Mouse (Mus musculus): Measurements from ENCODE around the gene Erp29.
A peak's percentile ranks its signal among the peaks of the same experiment; 100 is the strongest.

The Erp29 gene

DNA sequence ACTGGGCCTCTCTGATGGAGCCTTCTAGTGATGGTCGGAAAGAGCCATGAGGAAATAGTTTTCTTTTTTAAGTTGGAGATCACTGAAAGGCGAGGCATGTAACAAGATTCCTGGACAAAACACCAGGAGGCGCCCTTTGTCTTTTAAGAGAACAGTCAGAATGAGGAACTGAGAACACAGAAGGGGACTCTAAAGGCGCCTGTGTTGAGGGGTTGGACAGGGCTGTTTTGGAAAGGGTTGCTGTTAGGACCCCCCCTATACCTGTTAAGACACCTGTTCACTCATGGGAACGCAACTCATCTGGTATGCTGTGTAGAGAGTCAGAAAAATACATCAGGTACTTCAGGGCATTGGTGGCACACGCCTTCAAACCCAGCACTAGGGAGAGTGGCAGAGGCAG is 2.3 kb downstream of the Erp29 start:
- DNase-seq (ENCODE audit: low read depth, low spot score) = peak; percentile 88

DNA sequence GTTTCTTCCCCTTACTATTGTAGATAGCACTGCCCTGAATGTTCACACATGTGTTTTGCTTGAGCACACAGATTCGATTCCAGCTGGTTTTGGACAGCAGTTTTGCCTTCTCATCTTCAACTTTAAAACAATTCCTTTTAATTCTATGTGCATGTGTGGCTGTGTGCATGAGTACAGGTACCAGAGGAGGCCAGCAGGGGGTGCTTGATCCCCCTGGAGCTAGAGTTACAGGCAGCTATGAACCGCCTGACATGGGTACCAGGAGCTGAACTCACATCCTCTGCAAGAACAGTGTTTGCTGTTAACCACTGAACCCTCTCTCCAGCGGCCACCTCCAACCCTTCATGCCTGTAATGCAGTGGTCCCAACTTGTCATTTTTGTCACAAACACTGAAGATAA is 3.9 kb downstream of the Erp29 start:
- DNase-seq (ENCODE audit: low read depth, low spot score) = peak; percentile 82

DNA sequence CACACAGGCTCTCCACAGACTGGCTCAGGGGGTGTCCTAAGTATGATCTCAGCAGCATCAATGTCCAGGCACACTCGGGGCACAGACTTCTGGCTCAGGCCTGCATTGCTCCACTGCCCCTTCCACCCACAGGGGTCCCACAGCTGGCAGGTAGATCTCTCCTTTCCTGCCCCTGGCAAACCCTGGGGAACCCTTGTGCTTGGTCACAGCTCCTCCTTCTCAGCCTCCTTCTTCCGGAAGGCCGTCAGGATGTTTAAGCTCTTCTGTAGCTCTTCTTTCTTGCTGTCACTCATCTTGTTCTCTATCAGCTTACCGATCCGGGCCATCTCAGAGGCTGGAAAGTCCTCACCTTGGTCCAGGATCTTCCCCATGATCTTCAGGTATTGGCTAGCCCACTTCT is 7.4 kb downstream of the Erp29 start:
- no peak for DNase-seq (ENCODE audit: low read depth, low spot score)

DNA sequence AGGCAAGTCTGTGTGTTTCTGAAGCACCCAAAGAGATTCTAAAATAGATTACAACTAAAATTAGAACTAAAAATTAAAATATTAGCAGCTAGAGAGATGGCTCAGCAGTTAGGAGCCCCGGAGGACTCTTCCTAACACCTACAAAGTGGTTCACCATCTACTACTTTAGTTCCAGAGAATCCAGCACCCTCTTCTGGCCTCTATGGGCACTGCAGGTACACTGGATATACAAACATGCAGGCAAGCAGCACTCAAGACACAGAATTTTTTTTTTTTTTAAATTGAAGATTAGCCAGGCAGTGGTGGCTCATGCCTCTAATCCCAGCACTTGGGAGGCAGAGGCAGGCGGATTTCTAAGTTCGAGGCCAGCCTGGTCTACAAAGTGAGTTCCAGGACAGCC is 8.8 kb downstream of the Erp29 start:
- peak; percentile 82 for DNase-seq (ENCODE audit: low read depth, low spot score)

DNA sequence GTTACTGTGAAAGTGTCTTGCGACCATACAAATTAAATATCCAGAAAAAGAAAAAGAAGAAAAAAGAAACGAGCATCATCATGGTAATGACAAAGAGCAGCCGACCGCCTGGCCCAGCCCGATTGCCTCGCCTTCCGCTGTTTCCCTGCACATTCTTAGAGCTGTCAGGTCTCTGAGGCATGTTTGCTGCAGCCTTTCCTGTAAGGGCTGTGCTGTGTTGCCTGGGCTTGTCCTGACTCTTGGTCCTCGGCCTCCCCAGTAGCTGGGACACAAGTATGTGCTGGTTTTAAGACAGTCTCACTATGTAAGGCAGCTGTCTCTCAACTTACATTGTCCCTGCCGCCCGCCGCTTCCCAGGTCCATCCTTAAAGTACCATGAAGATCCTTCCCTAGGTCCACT is 13.6 kb downstream of the Erp29 start:
- DNase-seq (ENCODE audit: low read depth, low spot score) = peak; percentile 40

DNA sequence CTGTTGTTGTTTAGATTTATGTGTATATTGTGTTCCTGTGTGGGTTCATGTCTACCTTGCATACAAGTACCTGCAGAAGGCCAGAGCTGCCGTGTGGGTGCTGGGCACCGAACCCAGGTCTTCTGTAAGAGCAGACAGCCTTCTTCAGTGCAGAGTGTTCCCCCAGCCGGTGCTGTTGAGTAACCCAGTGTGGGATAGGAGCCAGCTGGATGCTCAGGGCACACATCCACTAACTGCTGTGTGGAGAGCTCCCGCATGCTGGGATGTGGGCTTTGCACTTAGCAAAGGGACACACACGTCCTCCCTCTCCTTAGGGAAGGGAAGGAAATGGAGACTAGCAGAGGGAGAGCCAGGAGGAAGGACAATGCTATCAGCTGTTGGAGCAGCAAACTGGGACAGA is 14.2 kb downstream of the Erp29 start:
- DNase-seq (ENCODE audit: low read depth, low spot score) = no peak

DNA sequence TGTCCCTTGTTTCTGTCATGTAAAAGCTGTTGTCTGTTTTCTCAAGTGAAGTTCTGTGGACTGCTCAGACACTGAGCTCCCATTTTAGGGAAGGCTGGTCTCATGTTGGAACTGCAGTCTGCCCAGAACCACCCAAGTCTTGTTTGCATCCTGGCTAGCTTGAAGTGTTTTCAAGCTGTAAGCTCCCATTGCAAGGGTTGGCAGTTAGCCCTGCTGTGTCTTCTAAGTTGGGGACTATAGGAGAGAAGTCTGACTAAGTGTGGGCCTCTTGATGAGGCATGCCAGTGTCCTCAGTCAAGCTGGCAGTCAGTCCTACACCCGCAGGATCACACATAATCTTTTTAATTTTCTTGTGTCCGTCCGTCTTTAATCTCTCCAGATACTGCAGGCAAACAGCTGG is 23.4 kb downstream of the Erp29 start:
- DNase-seq (ENCODE audit: low read depth, low spot score) = no peak

DNA sequence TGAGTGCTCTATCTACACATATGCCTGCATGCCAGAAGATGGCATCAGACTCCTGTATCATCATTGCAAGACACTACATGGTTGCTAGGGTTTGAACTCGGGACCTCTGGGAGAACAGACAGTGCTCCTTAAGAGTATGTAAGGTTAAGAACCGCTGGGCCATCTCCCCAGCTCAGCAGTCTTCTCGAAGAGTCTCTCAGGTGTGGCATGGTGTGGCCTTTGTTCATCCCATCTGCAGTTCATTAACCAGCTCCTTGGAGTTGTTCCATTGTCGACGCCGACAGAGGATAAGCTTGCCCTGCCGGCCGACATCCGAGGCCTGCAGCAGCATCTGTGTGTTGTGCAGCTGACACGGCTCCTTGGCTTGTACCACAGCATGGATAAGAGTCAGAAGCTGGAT is 29.0 kb downstream of the Erp29 start:
- no peak for DNase-seq (ENCODE audit: low read depth, low spot score)

DNA sequence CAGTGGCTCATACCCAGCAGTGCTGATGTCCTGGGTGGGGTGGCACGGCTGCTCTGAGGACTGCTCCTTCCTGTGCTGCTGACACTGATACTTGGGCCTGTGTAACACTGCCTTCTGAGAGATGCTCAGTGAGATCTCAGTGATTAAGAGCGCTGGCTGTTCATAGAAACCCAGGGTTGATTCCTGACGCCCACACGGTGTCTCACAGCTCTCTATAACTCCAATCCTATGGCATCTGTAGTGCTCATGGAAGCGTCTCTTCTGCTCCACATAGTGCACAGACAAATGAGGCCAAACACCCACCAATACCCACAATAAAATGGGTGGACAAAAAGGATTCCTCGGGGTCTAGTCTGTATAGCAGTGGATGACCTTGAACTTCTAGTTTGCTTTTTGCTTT is 29.5 kb downstream of the Erp29 start:
- no peak for DNase-seq (ENCODE audit: low read depth, low spot score)

DNA sequence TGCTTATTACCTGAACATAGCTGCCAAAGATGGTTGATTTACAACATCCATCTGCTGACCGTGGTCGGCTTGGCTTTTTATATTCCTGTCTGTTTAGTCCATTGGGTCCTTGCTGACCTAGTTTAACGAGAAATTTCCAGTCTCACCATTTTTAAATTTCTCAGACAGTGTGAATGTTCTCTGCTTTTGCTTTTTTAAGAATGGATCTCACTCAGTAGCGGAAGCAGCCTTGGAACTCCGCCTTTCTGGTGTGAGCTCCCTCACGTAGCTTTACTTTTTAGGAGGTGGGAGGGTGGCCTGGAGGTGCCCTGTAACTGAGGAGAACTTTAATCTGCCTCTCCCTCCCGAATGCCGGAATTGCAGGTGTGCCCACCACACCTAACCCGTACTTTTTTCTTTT is 31.6 kb downstream of the Erp29 start:
- DNase-seq (ENCODE audit: low read depth, low spot score) = no peak

DNA sequence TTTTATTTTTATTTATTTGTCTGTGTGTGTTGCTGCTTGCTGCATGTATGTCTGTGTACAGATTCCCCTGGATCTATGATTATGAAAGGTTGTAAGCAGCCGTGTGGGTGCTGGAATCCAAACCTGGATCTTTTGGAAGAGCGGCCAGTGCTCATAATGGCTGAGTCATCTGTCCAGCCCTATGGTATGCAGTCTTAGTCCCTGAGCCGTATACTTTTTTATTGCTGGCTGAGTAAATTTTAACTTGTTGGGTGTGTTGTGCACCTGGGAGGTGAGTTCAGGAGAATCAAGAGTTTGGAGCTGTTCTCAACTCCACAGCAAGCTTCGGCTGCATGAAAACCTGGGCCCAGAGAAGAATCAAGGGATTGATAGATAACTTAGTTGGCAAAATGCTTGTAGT is 41.3 kb downstream of the Erp29 start:
- no peak for DNase-seq (ENCODE audit: low read depth, low spot score)

DNA sequence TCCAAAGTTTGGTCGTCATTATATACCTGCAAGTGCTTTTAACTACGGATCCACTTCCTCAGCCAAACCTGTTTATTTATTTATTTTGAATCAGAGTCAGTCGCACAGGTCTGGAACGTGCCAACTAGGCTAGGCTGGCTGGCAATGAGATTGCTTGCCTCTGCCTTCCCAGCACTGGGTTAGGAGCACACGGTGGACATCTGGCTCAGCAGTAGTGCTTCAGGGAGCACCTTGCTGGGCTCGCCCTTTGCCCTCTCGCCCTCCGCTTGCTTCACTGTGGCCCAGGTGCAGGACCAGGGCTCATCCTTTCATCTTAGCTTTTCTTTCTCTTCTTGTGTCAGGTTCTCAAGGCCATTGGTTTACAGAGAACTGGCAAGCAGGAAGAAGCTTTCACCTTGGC is 44.5 kb downstream of the Erp29 start:
- DNase-seq (ENCODE audit: low read depth, low spot score) = peak; percentile 30

DNA sequence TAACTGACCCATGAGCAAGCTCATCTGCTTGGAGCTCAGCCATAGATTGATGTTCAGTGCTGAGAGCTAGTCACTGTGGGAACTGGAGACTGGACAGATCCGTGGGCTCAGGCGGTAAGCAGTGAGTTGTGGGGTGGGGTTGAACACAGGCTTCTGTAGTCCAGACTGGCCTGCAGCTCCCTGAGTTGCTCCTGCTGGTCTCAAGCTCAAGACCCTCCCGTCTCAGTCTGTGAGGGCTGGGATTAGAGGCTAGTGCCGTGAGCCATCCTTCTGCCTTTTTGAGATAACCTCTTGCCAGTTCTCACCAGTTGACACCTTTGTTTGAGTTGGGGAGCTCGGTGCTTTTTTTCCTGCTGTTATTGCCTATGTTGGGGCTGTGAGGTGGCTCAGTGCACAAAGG is 51.5 kb downstream of the Erp29 start:
- DNase-seq (ENCODE audit: low read depth, low spot score) = no peak

DNA sequence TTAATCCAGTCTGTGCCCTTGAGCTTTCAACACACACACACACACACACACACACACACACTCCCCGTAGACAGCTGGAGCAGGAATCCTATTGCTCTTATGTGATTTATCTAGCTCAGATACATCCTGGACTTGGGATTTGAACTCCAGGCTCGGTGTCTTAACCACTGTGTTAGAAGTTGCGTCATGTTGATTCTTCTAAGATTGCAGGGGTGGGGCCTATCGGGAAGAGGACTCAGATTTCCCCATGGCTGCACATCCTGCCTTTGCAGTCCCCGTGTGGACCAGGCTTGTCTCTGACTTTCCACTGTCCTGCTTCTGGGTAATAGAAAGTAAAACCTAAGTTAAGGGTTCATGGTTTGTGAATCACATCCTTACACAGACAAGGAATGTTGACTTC is 52.2 kb downstream of the Erp29 start:
- DNase-seq (ENCODE audit: low read depth, low spot score) = no peak

DNA sequence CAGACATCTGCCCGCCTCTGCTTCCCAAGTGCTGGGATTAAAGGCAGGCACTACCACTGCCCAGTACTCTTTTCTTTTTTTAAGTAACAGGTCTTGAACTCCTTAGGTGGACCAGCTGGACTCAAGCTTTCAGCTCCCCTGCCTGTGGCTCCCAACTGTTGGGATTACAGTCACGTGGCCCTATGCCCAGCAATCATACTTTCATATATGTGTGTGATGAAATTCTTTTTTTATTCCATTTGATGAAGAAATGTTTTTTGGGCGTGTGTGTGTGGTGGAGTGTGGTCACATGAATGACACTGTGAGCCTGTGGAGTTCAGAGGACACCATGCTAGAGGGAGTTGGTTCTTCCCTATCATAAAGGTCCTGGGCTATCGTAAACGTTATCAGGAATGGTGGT is 52.8 kb downstream of the Erp29 start:
- DNase-seq (ENCODE audit: low read depth, low spot score) = no peak

DNA sequence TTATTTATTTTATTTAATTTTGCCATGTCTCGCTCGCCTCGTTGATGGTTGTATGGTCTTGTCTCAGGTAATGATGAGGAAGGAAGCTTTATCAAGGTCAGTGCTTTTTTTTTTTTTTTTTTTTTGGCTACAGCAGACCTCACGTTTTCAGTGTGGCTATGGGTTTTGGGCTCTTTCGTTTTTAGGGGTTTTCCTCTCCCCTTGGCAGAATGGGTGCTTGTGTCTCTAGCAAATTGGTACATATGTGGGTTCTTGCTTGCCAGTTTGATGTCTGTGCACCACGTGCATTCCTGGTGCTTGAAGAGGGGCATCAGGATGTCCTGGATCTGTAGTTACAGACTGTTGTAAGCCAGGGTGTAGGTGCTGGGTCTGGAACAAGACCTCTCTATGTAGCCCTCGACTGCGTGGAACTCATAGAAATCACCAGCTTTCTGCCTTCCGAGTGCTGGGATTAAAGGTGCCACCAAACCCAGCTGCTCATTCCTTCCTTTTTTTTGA is 53.3 kb downstream of the Erp29 start:
- no peak for DNase-seq (ENCODE audit: low read depth, low spot score)

DNA sequence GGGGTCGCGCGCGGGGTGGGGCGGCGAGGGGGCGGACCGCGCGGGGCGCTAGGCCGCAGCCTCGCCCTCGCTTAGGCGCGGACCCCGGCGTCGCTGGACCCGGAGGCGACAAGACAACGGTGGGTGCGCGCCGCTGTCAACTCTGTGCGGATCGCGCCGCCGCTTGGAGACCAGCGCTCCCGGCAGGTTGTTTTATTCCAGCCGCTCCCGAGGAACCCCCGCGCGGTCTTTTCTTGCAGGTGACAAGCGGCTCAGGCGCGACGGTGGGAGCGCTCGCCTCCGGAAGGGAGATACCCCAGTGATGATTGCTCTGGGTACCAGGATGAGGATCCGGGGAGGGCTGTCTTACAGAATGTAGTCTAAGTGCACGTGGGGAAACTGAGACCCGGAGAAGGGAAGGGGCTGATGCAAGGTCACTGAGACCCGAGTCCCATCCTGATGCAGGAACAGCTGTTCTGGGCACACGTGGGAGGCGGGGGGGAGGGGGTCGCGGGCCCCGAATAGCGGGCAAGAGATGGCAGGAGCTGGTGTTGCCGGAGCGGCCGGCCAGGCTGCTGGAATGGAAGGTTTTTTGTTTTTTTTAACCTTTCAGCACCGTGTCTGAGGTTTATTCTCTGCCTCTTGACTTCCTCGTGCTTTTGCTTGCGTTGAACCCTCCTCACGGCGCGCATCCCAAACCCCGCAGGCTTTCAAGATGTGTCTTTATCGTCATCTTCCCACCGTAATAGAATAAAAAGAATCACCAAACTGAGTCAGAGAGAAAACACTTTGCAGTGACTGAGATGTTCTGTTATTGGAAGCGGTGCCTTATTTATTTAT is 54.0 kb downstream of the Erp29 start:
- DNase-seq (ENCODE audit: low read depth, low spot score) = peak; percentile 65

DNA sequence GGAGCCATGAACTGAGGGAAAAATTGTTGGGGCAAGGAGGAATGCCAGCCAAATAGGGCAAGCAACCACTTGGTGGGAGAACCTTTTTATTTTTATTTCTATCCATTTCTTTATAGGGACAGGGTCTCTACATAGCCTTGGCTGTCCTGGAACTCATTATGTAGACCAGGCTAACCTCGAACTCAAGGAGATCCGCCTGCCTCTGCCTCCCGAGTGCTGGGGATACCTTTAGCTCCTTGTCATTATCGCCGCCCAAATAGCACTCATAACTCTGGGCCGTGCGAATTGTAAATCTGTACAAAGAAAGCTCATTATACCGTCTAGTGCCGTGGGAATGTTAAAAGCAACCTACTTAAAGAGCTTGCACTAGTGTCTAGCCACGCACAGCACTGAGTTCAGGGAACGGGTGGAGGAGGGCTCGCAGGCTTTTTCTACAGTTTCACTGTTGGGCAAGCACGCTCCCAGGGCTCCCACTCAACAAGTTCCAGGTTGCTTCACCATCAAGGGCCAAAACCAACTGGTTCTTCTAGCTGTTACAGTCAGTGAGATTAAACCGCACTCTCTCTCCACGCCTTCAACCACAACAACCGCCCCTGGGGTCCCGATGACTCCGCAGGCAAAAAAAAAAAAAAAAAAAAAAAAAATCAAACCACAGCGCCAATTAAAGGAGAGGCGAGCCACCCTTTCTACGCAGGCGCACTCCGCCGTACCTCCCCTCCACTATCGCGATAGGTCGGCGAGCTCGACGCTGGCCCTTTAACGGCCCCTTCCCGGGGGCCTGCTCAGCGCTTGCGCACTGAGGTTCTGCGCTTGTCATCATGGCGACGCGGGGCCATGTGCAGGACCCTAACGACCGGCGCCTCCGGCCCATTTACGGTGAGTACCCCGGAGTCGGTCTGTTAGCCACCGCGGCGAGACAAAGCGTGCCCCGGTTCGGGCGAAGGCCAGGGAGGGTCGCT is 54.8 kb downstream of the Erp29 start, which contains the start of gene Naa25:
Gene Naa25, plus strand, starts transcription at position 750 of the 959 bp plus-strand sequence.
- peak; percentile 98 for DNase-seq (ENCODE audit: low read depth, low spot score)

DNA sequence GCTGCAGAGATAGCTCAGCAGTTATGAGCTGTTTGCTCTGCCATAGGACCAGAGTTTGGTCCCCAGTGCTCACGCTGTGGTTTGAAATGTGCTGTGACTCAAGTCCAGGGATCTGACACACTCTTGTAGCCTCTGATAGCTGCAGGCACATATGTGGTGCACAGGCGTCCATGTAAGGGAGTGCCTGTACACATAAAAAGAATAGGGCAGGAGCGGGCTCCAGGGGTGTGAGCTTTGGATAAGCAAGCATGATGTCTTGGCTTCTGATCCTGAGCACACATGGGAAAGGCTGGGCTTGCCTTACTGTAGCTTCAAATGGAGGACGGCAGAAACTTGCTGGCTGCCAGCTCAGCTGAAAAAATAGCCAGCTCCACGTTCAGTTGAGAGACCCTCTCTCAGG is 56.7 kb downstream of the Erp29 start:
- no peak for DNase-seq (ENCODE audit: low read depth, low spot score)

DNA sequence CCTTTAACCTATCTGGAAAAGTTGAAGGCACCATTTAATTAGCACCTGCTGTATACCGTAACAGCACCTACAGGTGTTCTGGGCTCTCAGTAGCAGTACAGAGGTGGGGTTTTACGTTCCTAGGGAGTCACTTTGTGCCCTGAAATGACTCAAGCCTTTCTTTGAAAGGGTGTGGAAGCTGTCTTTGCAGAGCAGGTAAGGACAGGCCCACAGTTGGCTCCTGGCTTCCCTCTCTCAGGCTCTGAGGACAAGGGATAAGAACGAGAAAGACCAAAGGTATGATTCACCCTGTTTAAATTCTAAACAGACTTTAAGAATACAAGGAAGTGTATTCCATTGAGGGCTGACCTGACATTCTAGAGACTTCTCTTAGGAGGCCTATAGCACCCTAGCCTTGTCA is 58.9 kb downstream of the Erp29 start:
- no peak for DNase-seq (ENCODE audit: low read depth, low spot score)

DNA sequence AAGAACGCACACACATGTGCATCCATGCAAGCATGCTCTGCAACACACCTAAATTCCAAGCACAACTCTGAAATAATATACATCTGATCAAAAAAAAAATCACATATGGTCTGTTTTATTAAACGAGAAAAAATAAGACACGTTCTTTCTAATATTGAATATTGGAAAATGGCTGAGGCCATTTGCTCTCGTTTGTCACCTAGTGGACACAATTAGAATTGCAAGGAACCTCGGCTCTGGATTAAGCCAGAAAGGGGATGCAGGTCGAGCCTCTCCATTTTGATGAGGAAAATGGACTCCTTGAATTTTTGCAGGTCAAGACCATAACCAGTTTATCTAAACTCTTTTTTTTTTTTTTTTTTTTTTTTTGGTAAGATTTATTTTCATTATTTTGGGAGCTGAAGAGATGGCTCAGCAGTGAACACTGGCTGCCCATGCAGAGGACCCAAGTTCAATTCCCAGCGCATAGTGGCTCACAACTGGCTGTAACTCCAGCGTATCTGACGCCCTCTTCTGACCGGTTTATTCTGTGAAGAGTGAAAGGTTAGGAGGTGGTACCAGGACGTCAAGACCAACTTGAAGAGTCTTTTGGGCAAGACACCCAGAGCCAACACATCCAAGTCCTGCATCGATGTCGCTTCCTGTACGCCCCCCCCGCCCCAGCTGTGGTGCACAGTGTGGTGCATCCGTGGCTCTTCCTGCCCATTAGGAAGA is 59.5 kb downstream of the Erp29 start:
- DNase-seq (ENCODE audit: low read depth, low spot score) = peak; percentile 76

DNA sequence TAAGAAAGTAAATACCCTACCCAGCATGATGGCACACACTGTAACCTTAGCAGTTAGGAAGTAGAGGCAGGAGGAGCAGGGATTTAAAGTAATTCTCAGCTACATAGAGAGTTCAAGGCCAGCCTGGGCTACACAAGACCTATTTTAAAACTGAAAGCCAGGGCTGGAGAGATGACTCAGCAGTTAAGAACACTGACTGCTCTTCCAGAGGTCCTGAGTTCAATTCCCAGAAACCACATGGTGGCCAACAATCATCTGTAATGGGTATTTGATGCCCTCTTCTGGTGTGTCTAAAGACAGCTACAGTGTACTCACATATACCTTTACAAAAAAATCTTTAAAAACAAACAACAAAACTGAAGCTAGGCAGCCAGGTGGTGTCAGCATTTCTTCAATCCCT is 62.6 kb downstream of the Erp29 start:
- DNase-seq (ENCODE audit: low read depth, low spot score) = no peak

All from ZHBTc4 (cell line).